Mouse (Mus musculus) ES-CJ7 (cell line): Measurements from ENCODE around the gene Sez6l.
A peak's percentile ranks its signal among the peaks of the same experiment; 100 is the strongest.

Experiments
- DNase-seq: peaks from one replicate; pipeline ENCODE4 v3.0.0; 2011; ENCODE audit warnings: low read depth, low spot score

Sez6l gene

GRCm38 (mm10) chr5:112433004-112433403 is 144.0 kb downstream of the Sez6l start:
- peak; percentile 60 for DNase-seq

DNA sequence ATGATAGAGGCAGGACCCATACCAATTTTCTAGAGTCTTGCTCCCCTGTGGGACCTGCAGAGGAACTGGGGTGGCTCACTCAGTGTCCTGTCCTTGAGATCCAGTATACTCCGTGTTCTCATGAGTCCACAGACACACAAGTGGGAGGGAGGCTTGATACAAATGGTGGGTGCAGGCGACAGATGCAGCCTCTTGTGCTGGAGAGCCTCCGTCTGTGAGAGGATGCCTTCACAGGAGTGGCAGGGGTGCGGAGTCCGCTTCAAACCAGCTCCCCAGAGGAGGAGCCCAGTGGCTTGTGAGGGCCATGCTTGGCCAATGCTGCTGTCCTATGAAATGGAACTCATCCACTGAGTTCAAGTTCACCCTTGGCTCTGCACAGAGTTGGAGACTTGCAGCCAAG is 145.0 kb downstream of the Sez6l start:
- DNase-seq: no peak

- DNase-seq: no peak
These were observed 145.7 kb downstream of the Sez6l start for GRCm38 (mm10) chr5:112431120-112431775.

DNA sequence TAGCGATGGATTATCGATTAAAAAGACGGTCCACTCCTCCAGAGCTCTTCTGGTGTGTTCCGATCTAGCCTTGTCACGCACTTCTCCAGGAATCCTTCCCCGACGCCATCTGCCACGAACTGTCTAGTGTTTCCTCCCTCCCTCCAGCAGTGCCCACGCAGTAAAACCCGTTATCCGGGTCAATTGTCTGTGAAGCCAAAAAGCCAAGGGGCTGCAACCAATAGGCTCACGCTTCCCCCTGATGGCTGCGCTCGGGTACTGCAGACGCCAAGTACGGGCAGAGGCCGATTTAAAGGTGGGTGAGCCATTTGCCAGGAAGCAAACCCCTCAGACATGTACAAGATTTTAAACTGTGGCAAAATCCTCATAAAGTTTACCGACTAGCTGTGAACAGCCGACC is 148.0 kb downstream of the Sez6l start:
- DNase-seq: peak; percentile 71

- DNase-seq: peak; percentile 68
These were observed 149.7 kb downstream of the Sez6l start for GRCm38 (mm10) chr5:112427283-112427682.

DNA sequence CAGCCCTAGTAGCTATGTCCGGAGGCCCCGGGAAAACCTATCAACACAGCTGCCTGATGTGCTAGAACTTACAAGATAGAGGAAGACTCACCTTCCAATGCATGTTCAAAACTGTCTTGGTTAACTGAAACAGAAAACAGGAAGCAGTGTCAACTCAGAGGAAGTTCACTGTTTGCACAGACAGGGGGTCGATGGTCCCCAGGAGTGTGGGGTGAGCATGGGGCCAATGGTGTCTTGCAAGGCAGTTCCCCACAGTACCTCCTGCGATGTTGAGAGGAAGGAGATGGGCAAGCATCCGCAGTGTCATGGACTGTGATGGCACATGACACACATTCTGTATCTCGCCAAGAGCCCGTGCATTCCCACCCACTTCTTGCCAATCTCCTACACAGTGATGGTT is 150.3 kb downstream of the Sez6l start:
- DNase-seq: no peak

DNA sequence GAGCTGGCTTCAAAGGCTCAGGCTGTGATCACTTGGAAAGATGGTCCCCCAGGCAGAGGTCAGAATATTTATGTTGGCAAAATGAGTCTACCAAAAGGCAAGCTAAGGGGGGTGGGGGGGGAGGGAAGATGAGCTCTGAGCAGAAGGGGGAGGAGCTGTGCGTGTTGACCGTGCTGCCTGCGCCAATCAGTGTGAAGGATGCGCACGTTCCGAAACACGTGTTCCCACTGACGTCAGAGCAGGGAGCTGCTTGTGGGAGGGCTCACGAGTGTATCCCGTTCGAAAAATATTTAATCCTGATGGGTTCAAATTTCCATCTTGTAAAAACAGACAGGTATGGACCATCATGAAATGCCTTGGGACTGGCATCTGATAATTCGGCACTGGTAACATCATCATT is 157.4 kb downstream of the Sez6l start:
- peak; percentile 25 for DNase-seq

DNA sequence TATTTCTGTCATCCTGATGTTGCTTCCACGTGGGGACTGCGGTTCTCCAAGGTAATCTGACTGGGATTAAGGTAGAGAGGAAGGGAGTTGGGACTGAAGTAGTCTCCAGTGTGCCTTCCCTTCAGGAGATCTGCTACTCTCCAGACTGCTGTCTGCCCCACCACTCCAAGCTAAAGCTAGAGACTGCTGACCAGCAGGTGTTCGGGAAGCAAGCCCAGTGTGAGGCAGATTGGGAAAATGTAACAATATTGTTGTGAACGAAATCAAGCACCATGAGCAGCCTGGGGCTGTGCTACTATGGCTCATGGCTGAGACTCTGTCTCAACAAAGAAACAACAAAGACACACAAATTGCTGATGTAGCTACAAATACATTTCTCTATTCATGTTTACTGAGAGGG is 159.0 kb downstream of the Sez6l start:
- DNase-seq: no peak

DNA sequence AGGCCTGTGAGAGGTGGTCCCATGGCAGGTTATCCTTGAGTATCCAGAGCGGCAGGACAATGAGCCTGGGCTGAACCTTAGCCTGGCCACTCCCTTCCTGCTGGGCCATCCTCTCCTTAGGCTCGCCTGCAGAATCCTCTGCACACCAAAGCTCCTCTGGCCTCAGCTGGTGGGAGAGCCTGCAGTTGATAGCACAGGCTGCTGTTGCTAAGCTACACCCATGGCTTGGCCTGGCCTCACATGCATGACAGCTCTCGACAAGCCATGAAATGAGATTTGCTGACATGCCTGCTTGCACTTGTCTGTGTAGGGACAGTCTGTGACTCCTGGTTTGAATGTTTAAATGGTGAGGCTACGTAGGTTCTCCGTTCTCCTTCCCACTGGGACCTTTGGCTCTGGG is 160.3 kb downstream of the Sez6l start:
- no peak for DNase-seq

DNA sequence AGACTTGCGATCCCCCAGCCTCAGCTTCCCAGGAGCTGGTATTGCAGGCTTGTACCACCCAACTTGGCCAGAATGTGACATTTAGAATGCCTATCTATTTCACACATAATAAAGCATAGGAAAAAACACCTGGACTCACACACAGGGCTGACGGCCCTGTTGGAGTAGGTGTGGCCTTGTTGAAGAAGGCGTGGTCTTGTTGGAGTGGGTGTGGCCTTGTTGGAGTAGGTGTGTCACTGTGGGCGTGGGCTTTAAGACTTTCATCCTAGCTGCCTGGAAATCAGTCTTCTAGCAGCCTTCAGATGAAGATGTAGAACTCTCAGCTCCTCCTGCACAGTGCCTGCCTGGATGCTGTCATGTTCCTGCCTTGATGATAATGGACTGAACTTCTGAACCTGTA is 164.2 kb downstream of the Sez6l start:
- peak; percentile 29 for DNase-seq

- peak; percentile 67 for DNase-seq
These were observed 165.3 kb downstream of the Sez6l start for GRCm38 (mm10) chr5:112411514-112412335.

DNA sequence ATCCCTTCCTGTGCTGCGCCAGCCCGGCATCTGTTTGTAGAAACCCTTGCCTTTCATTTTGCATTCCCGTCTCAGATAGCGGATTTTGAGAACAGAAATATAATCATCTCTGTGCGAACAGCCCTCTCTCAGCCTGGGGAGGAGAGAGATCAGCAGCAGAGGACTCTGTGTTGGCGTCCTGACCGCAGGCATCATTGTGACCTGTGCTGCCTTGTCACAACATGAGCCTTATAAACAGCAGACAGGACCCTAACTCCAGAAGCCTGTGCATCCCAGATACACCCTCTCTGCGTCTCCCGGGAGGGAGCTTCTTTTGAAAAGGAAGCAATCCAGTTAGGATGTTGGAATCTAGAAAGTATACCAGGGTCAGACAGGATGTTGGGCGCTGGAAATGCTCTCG is 165.9 kb downstream of the Sez6l start:
- DNase-seq: no peak

- no peak for DNase-seq
These were observed 167.7 kb downstream of the Sez6l start for GRCm38 (mm10) chr5:112409274-112409673.

DNA sequence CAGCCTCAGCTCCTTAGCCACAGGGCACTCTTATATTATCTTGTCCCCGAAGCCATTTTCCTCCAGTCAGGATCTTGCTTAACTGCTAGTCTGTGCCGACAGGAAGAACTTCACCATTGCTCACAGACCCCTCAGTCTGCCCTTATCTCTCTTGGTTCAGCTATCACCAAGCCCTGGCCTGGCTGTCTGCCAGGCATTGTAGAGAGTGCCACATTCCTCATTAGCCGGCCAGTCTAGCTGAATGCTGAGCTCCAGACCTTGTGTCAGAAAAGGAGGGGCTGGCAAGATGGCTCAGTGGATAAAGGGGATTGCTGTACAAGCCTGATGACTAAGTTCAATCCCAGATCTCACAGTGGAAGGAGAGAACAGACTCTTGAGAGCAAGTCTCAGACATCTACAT is 171.0 kb downstream of the Sez6l start:
- DNase-seq: no peak

DNA sequence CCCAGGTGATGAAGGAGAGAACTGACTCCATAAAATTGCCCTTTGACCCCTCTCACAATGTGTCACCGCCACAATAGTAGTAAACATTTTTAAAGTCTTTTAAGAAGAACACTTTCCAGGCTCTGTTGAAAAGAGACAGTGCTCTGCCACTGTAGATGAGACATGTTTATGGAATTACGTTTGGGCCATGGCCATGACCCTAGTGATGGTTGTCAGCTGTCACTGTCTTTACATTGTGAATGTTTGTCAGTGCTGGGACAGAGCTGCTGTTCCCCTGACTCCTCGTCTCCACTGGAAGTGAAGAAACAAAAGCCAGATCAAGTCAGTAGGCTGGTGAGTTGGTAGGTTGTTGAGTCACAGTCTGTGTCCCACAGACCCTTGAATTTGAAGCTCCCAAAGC is 174.5 kb downstream of the Sez6l start:
- no peak for DNase-seq

- no peak for DNase-seq
These were observed 177.7 kb downstream of the Sez6l start for GRCm38 (mm10) chr5:112399284-112399683.

DNA sequence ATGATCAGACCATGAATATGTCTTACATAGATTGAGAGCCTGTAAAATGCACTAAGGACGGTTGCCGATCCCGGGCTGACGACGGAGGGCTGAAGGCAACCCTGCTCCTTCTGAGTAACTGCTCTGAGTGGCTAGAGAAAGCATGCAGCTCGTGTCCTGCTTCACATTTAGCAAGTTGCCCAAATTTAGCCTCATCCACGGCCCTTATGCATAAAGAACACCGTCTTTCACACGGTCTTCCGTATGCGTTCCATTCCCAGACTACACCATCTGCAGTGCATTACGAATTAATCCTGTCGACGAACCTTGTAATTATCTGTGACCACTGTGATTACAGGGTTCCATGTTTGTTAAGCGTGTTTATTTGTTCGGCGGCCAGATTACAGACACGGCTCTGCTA is 180.9 kb downstream of the Sez6l start:
- no peak for DNase-seq

DNA sequence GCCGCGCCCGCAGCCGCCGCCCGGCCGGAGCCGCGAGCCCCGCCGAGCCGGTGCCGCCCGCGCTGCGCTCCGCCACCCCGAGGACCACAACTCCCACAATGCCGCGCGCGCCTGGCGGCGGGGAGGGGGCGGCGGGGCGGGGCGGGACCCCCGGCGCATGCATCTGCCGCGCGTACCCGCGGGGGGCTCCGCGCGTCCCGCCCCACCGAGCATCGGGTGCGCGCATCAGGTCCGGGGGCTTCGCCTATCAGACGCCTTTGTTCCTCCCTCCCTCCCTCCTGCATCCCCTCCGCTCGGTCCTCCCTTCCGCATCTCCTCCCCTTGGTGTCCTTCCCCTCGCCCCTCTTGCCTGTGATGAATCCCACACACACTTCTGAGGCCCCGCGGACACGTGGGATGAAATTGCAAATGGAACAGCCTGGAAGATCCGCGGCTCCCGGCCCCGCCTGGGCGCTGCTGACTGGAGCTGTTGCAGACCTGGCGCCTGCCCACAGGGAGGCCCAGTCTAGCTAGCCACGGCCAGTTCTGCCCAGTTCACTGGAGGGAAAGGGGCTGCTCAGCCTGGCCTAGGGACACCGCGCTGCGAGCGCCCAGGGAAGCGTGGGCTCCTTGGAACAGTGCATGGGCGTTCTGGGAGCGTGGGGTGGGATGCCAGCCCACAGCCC is 182.1 kb downstream of the Sez6l start, which contains the start of gene Asphd2:
Gene Asphd2, minus strand, starts transcription at position 88 of the 665 bp plus-strand sequence.
- peak; percentile 70 for DNase-seq

- no peak for DNase-seq
These were observed 182.6 kb downstream of the Sez6l start for GRCm38 (mm10) chr5:112394415-112394763.

DNA sequence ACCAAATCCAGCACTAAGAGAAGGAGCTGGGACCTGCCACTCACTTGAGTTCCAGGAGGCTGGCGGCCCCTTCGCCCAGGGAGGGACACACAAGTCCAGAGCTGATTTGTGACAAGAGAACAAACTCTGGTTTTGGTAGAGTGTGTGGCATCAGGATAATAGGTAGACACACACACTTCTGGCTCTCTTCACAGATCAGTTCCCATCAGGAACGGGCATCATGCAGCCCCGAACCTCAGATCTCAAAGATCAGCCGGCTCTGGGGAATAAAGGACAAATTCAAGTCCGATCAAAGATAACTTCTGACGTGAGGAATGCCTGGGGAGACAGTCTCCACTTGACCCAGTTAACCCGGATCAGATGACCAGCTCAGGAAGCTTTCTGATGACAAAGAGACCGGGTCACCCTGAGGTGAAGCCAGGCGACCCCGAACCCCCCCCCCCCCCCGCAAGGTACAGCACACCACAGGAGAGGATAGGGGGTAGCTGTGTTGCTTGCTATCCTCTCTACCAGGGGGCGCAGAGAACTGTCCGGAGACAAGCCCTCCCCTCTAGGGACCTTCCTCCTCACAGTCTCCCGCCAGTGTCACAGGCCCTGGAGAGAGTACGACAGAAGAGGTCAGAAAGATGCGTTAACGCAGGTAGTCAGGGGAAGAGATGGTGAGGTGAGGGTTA is 183.1 kb downstream of the Sez6l start:
- no peak for DNase-seq

- peak; percentile 31 for DNase-seq
These were observed 185.2 kb downstream of the Sez6l start for GRCm38 (mm10) chr5:112391676-112392323.

DNA sequence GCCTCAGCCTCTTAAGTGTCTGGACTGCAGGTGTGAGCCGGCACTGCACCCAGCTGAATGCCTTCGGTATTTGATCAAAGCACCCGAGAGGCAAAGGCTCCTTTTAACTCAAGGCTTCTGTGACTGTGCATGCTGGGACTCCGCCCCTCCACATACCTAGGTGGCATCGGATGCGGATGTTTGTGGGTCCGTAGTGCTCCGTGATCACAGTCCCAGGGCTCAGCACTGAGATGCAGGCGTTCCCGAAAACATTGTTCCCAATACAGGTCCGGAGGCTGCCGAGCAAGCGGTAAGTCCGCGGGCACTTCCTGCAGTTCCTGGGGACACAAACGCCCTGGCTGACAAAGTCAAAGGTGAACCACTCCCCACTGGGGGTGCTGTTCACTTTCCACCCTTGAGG is 186.0 kb downstream of the Sez6l start:
- peak; percentile 50 for DNase-seq
